Mouse (Mus musculus): ENCODE data around the gene Crxos. TPM values are rescaled to one million over a fixed set of nuclear protein-coding genes. Genes with fewer than 3 reads are reported as not detected.
"Not testable (repeated sequence)": the region's sequence is repeated elsewhere in the genome, so short reads cannot be mapped to it uniquely, and the experiment has no call there.

Crxos gene
- total RNA-seq (2021) = under 1 TPM in 1 of 2 experiments, not detected in 1; 0.18 TPM

DNA sequence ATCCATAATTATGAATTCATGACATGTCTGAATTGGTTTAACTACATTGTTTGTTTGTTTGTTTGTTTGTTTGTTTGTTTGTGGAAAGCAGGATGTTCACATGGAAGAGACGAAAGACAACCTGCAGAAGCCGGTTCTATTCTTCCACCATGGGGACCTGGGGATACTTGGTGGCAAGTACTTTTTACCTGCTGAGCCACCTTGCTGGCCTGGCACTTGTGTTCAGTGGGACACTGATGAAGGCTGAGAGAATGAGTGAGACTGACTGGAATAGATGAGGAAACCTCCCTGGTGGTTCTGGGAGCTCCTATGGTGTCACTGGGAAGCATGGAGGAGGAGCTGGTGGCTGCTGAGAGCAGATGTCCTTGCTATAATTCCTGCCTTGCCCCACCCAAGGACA lies at the start of gene Crxos:
Crxos (plus strand) TSS at position 301 of the 400 bp plus-strand sequence.
- no peak for DNase-seq

DNA sequence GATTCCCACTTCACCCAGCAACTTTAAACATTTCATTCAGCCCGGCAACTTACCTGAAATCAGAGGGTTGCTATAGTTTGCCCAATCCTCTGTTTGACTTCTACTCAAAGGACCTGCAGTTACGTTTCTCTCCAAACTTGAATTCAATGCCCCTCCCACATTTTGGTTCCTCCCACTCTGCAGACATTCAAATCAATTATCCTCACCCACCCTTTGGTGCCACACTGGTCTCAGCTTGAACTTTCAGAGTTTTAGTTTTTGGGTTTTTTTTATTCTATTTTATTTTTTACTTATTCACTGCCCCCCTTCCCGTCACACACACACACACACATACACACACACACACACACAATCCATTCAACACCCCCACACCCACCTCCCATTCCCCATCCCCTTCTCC lies 42.8 kb upstream of the Crxos start, which contains the start of gene Obox6:
Obox6 (minus strand) TSS at position 101 of the 400 bp plus-strand sequence.
- DNase-seq = no peak

DNA sequence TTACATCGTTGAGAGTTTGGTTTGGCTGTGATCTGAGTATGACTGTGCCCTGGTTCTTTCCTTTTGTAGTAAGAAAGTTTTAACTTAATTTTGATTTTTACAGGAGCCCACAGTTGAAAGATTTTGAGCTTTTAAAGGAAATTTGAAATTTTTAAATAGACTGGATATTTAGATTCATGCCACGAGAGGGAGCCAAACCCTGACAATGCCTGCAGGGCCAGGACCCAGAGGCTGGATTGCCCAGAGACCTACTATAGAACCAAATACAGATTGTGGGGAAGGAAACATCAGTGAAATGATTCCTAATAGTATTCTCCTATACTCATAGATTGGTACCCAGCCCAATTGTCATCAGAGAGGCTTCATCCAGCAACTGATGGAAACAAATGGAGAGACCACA lies 22.8 kb upstream of the Crxos start:
- no peak for DNase-seq

DNA sequence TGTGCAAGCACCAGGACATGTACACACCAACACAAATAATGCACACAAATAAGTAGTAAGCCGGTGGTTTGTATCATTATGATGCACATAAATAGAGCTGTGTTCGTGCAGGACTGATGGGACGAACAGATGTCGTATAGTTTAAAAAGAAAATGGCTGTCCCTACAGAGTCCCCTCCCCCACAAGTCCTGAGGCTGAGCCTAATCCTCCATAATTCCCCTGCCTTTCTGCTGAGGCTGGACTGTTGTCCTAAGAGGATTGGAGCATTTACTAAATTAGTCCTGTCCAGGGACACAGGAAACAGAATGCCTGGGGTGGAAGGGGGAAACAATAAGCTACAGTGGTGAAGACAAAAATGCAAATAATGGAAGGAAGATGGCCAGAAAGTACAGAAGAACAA lies 18.3 kb upstream of the Crxos start:
- no peak for DNase-seq

DNA sequence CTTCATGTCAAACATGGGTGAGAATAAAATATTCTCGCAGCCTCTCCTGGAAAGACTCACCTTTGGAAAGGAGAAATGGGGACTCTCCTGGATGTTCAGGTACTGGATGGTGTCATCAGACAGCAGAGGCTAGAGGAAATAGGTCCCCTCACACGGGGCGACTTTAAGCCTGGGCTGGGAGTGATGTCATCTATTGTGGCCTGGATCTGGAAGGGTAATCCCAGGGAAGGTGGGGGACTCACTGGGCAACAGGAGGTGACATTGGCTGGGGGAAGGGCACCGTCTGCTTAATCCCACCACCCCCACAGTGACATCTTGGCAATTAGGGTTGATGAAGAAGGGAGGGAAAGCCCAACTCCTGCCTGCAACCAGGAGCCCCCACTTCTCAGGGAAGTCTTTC lies 2.7 kb upstream of the Crxos start, which contains the start of gene Crx:
Crx (minus strand) TSS at position 213 of the 400 bp plus-strand sequence.
- DNase-seq = no peak

DNA sequence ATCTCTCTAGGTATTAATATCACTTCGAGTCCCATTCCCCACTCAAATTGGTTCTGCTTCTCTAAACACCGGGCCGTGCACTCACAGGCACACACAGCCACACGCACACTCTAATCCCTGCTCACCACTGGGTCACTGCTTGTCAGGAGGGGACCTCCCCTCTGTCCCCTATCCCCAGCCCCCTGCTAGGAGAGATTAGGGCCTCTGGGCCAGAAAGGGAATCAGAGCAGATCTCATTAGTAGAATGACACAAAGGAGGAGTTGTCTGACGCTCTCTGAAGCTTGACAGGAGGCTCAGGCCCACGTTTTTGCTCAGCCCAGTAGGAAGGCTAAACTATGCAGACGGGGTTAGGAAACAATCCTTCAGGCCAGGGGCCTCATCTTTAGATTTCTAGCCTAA lies 1.0 kb upstream of the Crxos start:
- DNase-seq = no peak

DNA sequence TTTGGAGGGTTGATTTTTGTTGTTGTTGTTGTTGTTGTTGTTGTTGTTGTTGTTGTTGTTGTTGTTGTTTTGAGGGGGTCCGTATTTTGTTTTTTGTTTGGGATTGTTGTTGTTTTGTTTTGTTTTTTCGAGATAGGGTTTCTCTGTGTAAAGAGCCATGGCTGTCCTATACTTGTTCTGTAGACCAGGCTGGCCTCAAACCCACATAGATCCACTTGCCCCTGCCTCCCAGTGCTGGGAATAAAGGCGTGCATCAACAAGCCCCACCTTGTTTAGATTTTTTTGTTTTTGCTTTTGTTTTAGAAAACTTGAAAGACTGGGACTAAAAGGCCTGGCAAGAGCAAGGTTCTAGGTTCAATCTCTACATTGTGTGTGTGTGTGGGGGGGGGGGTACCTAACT lies 586 bp upstream of the Crxos start:
- DNase-seq = no peak

DNA sequence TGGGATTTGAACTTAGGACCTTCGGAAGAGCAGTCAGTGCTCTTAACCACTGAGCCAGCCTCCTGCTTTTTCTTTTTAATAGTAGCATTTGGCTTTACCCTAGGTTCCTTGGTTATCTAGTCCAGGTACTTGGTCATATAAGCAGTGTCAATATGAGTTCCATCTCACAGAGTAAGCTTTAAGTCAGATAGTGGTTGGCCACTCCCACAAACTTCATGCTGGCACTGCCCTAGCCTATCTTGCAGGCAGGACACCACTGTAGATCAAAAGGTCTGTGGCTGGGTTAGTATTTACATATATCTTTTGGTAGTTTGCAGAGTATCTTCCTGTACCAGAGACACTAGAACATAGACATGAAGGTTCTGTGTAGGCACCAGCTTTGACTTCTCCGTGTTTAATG lies 1.7 kb downstream of the Crxos start:
- no peak for DNase-seq

DNA sequence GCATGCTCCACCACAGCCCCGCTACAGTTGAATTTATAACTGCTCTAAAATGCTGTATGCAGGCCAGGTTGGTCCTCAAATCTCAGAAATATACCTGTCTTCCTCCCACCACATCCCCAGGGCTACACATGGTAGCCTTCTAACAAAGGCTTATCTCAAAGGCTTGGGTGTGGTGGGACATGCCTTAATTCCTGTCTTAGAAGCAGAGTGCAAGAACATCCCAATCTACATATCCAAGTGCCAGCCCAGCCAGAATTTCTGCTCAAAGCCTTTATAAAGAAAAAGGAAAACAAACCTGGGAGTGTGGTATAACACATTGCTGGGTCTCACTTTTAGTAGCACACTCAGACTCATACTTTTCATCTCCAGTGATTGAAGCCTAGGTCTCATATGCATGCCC lies 11.8 kb downstream of the Crxos start:
- no peak for DNase-seq

DNA sequence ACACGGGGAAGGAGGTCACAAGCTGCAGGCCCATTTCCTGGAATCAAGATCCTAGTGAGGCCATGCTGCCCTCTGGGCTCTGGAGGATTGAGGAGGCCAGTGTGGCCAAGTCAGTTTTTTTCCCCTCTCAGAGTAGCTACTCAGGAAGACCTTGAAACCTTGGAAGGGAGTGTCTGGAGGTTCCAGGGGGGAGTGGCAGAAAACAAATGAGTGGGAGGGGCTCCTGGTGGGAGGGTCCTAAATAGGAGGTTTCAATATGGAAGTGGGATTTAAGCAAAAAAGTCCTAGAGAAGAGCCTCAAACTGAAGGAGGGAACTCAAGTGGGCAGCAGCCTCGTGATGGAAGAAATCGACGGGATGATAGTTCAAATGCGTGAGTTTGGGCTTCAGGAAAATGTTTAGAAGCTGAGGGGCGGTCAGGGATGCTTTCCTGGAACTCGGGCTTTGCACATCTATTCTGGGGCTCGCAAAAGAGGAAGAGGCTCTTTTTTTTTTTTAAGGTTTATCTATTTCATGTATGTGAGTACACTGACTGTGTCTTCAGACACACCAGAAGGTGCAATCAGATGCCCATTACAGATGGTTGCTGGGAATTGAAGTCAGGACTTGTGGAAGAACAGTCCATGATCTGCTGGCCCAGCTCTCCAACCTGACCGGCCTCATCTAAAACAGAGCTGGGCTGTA lies 19.1 kb downstream of the Crxos start:
- DNase-seq = no peak

DNA sequence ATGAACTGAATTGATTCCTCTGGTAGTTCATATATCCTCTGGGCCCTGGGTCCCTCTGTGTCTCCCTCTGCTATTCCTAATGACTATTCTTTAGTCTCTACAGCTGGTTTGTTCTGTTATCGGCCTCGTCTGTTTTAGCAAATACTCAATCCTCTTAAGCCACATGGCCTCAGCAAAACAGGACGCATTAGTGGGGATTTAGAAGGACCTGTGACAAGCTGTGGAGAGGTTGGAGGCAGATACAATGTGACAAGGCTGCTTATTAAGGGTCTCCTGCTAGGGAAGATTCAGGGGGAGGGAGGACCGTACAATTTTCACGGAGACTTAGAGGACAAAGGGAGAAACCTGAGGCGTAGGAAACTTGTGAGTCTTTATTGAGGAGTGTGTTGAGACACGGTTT lies 23.4 kb downstream of the Crxos start:
- DNase-seq = no peak

DNA sequence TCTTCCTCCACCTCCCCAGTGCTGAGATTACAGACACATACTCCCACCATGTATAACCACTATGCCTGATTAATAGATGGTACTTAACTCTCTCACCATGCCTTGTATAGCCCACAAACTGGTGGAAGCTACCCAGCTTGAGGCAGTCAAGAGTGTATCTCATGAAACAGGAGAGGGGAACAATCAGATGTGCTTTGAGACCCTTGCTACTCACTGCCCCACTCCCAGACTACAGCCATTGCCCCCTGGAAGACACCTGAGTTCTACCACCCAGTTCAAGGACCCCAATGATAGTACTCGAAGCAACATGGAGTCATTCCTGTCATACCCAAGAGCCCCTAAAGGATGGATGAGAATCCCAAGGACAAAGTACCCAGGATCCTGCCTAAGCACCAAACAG lies 24.2 kb downstream of the Crxos start:
- DNase-seq = no peak

DNA sequence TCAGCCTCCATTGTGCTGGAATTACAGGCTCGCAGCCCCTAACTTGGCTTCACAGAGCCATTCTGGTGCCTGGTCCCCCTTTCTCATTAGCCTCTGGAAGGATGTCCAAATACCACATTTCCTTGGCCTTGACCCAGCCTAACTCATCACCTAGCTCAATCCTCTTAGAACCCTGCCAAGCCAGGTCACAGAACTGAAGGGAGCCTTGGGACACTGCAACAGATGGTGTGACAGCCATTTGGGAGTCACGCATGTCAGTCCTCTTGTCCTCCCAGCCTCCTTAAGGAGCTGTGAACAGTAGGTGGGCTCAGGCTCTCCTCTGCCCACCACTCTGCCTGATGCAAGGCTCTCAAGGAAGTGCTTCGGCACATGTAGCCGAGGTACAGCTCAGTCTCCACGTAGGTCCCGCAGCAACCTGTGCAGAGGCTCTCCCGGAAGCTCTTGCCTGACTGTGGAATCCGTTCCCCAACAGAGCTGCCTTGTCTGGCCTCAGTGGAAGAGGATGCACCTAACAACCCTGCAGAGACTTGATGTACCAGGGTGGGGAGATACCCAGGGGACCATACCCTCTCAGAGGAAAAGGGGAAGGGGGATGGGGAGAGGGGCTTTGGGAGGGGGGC lies 25.7 kb downstream of the Crxos start:
- DNase-seq = no peak

DNA sequence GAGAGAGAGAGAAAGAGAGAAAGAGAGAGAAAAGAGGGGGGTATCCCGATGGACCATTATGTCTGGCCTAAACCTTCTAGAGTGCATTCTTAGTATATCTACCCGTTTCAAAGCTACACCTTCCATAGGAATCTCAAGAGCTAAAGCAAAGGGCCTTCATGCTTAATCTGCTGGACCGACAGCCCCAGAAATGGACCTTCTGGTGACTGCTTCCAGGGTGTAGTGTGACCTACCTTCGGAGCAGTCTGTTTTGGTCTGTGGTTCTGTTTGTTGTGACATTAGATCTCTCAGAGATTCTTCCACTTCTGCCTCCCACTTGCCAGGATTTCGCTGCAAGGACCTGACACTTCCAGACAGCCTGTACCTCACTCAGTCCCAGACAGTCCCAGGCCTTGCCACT lies 28.1 kb downstream of the Crxos start:
- DNase-seq = no peak

DNA sequence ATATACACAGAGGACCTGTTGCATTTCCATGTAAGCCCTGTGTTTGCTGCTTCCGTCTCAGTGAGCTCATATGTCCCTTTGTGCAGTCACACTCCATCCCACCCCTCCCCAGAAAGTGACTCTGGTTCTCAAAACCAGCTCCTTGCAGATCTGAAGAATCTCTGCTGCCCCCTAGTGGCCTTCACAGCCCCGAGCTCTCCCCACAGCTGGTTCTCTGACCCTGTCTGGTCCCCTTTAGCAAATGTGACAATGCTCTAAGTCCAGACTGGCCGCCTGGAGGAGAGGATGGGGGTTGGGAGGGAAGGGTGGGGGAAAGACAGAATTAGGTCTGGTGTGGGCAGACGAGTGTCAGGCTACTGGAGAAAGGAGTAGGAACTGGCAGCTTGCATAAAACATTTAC lies 29.8 kb downstream of the Crxos start:
- peak in 1 of 2 experiments; percentile 58 for DNase-seq

DNA sequence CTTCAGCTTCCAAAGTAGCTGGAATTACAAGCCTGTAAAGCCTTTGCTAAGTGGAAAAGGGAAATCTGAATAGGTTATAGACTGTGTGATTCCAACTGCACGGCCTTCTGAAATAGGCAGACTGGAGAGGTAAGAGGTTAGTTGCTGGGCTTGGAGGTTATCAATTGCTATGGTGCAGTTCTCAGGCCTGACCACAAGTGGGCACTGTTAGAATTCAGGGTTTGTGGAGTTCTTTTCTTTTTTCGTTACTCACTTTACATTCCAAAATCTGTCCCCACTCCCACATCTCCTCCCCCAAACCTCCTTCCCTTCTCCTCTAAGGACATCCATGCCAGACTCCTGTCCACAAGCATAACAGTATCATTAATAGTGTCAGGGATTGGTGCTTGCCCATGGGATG lies 31.8 kb downstream of the Crxos start:
- DNase-seq = peak in 1 of 2 experiments; percentile 40

DNA sequence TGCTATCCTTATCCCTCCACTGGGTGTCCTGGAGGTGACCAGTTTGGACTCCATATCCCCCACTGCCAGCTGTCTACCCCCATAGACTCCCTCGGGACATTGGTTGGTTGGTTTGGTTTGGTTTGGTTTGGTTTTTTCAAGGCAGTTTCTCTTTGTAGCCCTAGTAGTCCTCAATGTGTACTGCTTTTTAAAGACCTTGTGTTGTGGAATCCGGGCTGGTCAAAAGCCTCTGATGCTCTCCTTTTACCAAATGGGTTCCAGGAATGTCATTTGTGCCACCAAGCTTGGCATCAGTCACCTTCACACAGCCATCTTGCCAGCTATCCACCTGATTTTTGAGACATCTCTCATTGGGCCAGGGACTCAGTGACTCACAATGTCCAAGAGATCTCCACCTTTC lies 32.3 kb downstream of the Crxos start:
- DNase-seq = no peak

DNA sequence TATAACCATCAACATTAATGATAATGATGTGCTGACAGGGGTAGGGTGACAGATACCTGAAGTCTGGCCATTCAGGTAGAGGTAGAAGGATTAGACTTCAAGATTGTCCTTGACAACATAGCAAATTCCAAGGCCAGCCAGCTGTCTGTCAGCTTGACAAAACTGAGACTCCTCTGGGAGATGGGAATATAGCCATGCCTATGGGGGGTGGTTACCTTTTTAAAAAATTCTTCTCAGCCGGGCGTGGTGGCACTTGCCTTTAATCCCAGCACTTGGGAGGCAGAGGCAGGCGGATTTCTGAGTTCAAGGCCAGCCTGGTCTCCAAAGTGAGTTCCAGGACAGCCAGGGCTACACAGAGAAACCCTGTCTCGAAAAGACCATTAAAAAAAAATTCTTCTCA lies 33.3 kb downstream of the Crxos start:
- DNase-seq = not testable (repeated sequence)

DNA sequence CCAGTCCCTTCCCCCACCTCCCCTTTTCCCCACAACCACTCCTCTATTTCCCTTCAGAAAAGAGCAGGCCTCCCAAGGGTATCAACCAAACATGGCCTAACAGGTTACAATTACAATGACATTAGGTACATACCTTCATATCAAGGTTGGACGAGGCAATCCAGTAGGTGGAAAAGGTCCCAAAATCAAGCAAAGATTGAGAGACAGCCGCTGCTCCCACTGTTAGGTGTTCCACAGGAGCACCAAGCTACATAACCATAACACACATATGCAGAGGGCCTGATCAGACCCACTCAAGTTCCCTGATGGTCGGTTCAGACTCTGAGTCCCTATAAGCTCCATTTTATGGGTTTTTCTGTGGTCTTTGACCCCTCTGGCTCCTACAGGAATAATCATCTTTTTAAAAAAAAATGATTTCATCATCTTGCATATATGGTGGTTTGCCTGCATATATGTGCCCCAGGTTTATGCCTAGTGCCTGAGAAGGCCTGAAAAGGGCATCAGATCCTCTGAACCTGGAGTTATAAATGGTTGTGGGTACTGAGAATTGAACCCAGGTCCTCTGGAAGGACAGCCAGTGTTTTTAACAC lies 33.8 kb downstream of the Crxos start:
- no peak for DNase-seq

DNA sequence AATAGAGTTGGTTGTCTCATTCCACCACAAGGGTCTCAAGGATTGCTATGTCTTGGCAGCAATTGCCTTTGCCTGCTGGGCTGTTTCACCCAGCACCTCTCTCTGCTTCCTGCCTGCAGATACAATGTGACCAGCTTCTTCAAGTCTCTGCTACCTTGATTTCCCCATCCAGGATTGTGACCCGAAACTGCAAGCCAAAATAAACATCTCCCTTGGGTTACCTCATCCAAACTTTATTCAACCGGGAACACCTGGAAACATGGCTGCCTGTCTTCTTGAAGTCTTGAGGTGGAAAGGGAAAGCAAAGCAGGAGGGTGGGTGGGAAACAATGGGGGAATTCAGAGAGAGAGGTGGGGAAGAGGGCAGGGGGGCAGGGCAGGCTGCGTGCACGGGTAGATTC lies 34.6 kb downstream of the Crxos start:
- DNase-seq = no peak

DNA sequence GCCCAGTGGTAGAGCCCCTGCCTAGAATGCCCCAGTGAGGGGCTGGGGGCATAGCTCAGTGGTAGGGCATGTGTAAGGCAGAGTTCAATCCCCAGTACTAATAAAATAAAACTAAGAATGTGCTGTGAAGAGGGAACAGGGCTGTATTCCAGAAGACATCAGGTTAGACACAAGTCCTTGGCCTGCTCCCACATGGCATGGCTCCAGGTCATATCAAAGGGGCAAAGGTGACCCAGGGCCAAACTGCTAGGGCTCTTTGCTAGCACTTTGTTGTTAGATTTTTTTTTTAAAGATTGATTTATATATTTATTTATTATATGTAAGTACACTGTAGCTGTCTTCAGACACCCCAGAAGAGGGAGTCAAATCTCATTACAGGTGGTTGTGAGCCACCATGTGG lies 36.0 kb downstream of the Crxos start:
- no peak for DNase-seq

DNA sequence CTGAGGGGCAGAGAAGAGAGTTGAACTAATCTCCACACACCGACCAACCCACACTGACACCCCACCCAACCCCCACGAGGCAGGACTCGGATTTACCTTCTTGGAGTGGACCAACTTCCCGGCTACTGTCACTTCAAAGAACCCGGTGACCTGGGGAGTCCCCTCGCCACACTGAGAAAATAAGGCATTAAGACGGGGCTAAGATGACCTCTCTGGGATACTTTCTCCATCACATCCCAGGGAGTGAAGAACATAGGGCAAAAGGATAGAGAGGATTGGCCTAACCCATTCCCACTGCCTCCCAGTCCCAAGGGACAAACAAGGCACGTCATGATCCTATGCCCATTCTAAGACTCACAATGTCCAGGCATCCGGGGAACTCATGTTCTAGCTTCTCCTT lies 37.5 kb downstream of the Crxos start:
- DNase-seq = no peak

DNA sequence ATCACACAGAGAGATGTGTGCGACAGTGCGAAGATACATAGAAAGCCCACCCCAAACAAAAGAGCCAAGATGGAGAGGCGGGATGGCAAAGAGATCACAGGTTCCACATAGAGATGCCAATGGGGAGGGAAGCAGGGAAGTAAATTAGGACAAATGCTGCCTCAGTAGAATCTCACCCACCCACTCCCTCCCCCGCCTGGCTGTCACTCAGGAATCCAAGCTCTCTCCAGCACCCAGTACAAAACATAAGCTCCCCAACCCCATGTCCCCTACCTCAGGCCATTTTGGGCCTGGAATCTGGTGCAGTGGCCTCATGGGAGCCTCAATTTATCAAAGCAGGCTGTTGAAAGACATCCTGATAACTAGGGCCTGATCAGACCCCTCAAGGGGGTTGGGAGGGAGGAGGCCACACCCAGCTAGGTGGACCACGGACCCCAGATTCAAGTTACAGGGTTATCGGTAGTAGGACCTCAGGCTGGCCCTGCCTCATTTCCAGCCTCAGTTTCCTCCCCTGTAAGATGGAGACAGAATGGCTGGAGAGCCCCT lies 38.3 kb downstream of the Crxos start:
- DNase-seq = peak in 1 of 2 experiments; percentile 36

DNA sequence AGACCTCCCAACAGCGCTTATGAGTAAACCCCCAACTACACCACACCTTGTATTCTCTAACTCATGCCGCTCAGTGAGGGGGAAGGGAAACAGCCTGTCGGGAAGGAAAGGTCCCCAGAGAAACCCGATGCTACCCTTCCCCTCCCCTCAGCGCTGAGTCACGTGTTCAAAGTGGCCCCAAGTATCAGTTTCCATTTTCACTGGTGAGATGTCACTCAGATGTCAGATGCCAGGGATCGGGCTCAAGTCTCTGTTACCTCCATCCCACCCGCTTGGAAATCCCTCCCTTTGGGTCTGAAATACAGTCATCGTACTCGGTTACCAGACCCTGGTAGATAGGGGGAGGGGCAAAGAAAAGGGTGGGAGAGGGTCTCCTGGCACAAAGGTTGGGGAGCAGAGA lies 39.4 kb downstream of the Crxos start:
- peak in 1 of 2 experiments; percentile 38 for DNase-seq

Data from layer of hippocampus, postnatal 36 days (tissue).